Mouse (Mus musculus) adrenal gland, adult 8-10 months (tissue): ENCODE measurements around the gene Gm1673. TPM values are rescaled to one million over a fixed set of nuclear protein-coding genes. Genes with fewer than 3 reads are reported as not detected.
"Not testable (repeated sequence)": the region's sequence is repeated elsewhere in the genome, so short reads cannot be mapped to it uniquely, and the experiment has no call there.

Source experiments
- DNase-seq: peaks from one replicate; pipeline ENCODE4 v3.0.0; 2022
- total RNA-seq, 4 experiments: library from RNA; stranded (reverse); gene quantifications; 2 replicates each; pipeline ENCODE4 v1.2.4; 2022

Gm1673 gene
- 10 to 100 TPM; 20.2 to 71.9 (median 43.4) TPM for total RNA-seq

DNA sequence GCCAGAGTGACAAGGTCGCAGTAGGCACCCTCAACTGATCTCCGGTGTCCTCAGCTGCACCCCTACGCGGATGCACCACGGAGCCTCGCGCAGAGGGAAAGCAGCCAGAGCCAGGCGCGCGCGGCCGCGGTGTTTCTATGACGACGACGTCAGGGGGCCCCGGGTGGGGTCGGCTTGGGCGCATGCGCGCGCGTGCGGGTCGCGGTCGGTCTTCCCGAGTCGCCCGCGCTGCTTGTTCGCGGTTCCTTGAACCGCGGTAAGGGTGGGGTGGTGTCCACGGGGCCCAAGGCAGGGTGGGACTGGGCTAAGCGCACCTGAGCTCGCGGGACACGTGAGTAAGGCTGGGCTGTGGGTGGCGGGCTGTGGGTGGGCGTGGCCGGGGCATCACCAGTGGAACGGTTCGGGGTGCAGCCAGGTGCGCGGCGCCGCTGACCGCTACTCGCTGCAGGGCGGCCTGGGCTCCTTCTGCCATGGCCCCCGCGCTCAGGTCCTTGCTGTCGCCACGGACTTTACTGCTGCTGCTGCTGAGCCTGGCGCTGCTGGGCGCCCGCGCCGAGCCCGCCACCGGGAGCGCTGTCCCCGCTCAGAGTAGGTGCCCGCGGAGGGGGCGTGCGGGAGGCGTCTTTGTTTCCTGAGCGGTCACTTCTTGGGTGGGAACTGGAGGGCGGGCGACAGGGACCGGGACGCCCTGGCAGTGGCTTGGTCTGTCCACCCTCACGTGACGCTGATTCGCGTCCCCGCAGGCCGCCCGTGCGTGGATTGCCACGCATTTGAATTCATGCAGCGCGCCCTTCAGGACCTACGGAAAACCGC lies at the start of gene Gm1673:
Gene Gm1673 (plus strand): TSS at position 125 of the 813 bp plus-strand sequence.
- DNase-seq = peak; percentile 79

GRCm38 (mm10) chr5:33934081-33934480 lies 49.2 kb upstream of the Gm1673 start:
- no peak for DNase-seq

DNA sequence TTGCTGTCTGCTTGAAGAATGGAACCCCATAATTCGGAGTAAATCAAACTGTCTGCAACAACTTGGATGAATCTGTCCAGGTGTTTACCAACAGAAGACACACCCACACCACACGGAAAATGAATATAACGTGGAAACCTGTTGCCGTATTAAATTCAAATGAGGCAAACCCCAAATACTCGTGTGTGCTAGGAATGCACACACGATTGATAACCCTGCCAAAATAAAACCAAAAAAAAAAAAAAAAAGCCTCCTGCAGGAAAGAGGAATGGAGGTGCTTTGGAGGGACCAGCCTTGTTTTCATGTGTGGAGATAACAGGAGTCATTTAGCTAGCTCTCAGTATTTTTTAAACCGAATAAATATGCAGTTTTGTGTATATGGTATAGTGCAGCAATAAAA lies 48.4 kb upstream of the Gm1673 start:
- DNase-seq = no peak

DNA sequence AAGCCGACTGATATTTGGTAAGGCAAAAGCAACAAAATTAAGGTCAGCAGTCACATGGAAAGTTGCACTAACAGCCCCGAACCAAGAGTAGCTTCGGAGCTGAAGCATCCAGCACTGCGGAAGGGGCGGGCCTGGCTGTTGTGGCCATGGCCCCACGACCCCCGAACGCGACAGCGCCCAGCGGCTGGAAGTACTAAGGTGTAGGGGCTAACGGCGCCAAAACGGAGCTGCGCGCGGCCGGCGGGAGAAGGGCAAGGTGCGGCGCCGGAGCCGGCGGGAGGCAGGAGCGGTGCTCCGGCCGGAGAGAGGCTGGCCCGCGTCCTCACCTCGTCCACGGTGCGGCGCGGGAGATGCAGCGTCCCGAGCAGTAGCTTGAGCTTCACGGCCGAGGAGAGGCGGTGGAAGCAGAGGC lies 47.5 kb upstream of the Gm1673 start:
- no peak for DNase-seq

DNA sequence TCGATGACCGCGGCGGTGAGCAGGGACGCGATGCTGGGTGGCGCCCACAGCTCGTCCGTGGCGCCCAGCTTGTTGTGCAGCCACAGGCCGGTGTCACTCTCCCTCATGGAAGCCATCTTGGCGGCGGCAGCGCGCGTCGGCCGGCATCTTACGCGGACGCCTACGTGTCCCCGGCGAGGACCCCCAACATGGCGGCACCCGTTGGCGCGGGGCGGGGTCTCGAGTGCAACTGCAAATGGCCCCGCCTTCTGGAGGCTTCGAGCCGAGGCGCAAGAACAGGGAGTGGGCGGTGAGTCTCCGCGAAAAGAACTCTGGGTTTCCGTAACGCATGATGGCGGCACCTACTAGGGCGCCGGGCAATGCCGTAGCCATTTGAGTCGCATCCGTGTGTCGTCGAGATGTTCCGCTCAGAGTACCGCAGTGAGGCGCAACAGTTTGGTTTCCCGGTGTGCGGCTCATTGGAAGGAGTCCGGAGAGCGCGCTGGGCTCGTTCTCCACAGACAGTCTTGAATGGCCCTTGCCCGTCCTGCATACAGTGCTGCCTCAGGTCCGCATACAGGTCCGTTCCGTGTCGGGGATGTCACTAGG lies 47.0 kb upstream of the Gm1673 start, which contains the start of gene Nelfa:
Gene Nelfa (minus strand): TSS at position 294 of the 588 bp plus-strand sequence.
- DNase-seq = peak; percentile 98

GRCm38 (mm10) chr5:33937230-33937629 lies 46.0 kb upstream of the Gm1673 start:
- no peak for DNase-seq

DNA sequence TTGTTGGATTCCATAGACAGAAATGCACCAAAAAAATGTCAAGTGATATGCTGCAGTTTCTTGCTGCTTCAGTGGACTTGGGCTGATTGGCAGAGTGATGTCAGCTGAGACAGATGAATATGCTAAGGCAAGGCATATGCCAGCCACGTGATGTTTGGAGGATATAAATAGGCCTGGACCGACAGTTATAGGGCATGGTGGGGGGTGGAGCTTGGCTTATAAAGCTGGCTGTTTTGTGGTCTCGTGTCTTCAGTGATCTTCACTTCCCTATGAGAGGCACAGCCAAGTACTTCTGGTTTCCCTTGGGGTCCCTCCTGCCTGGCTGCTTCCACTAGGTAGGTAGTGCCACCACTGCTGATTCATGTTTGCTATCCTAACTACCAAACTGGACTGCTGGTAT lies 44.8 kb upstream of the Gm1673 start:
- no peak for DNase-seq

GRCm38 (mm10) chr5:33947035-33947434 lies 36.2 kb upstream of the Gm1673 start:
- DNase-seq = not testable (repeated sequence)

DNA sequence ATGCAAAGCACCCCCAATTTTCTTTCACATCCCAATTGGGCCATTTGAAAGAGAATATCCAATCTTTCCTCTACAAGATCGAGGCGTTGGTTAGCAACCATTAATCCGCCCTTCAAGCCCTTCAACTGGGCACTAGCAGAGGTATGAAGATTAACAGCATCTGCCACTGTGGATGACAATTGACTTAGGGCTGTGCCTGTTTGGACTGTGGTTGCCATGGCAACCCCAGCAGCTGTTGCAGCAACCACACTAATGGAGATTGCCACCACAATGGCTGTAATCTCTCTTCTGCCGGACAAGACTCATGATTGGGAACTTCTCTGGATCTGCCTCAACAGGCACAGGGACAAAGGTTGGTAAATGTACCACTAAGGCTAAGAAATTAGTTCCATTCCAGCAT lies 34.9 kb upstream of the Gm1673 start:
- DNase-seq = no peak

GRCm38 (mm10) chr5:33953471-33954185 lies 29.6 kb upstream of the Gm1673 start:
- no peak for DNase-seq

- peak; percentile 54 for DNase-seq
Measured at GRCm38 (mm10) chr5:33954354-33954753, 28.9 kb upstream of the Gm1673 start.

- peak; percentile 70 for DNase-seq
Measured at GRCm38 (mm10) chr5:33955868-33956267, 27.4 kb upstream of the Gm1673 start.

DNA sequence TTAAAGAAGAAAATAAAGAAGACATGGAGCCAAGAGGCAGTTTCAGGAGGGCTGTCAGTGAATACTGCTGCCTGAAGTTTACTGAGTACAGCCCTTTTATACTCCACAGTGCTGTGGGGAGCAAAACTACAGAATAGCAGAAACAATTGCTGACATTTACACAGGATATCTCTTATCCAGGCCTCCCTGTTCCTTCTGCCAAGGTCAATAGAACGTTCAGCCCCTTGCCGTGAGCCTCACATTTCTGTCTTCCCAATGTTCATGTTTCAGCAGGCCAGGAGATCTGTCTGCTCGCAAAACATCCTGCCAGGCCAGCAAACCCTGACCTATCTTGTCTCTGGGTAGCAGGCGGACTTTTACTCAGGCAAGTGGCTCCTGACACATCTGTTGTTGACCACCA lies 23.9 kb upstream of the Gm1673 start:
- DNase-seq = no peak

DNA sequence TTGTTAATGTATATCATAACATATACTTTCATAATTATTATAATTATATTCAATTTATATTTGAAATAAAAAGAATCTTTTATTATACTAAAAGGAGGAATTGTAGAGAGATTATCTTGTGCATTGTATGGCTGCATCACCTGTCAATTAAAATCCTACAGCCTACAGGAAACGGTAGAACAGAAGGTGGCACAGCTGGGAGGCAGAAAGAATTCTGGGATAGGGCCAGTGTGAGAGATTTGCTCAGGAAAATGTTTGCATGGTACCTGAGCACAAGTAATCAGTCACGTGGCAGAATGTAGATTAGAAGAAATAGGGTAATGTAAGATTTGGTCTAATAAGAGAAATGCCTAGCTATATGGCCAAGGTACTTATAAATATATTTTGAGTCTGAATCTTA lies 8.5 kb upstream of the Gm1673 start:
- no peak for DNase-seq

- DNase-seq = no peak
Measured at GRCm38 (mm10) chr5:33976267-33976666, 7.0 kb upstream of the Gm1673 start.

DNA sequence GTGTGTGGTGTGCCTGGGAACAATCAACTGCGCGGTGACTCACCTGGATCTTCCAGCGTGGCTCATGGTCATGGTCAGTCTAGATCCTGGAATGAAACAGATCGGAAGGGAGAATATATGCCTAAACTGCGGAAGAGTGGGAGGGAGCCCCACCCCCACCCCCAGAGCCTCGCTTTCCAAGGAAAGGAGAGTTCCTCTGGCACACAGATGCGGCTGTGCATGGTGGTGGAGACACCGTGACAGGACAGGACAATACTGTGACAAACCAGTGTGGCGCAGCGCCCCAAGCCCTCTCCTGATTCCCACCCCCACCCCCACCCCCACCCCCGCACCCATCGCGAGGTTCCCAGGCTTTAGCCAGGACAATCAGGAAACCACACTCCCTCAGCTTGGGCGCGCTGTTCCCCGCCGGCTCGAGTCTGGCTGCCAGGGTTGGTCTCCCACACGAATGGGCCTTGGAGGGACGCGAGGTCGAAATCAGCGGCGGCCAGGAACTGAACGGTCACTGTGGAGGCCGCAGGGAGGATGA lies 438 bp upstream of the Gm1673 start:
- DNase-seq = no peak

DNA sequence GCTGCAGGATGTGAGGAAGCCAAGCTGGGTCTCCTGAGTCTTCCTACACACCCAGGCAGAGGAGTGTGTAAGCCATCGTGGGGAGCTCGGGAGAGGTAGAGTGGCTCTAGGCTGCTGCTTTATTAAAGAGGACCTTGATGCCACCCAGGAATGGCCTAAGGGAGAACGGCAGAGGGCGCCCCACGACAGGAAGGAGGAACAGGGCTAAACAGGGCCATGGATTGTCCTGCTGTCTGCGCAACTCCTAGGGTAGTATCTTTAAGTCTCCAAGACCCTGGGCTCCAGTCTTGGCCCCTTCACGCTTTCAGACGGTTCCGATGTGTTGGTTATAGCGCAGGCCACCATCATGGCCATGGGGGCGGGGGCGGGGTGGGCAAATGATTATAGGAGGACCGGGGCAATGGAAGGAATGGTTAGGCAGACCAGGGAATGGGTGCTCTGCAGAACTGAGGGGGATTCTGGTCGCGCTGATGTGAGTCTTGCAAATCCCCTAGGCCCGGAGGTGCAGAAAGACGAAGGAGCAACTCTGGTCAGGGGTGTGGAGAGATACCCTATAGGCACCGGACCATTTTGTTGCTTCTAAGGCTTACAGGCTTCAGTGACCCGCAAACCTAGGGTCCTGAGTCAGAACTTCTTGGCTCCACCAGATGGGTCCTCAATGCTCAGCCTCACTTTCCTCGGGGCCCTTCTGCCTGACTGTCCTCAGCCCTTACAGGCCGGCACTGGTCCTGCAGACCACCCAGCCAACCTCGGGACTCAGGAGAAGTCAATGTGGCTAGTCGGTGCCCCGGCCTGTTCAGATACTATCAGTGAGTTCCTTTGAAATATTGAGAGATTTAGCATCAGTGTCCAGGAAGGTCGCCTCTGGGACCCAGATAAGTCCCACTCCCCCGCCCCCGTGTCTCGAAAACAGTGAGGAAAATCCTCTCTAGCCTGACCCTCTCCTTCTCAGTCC lies 11.7 kb downstream of the Gm1673 start:
- DNase-seq = no peak

GRCm38 (mm10) chr5:33995843-33996693 lies 12.8 kb downstream of the Gm1673 start, which contains the start of gene Nat8l:
Nat8l (plus strand) TSS chr5:33995984.
- DNase-seq = no peak

- no peak for DNase-seq
Measured at GRCm38 (mm10) chr5:33996694-33997045, 13.4 kb downstream of the Gm1673 start.

DNA sequence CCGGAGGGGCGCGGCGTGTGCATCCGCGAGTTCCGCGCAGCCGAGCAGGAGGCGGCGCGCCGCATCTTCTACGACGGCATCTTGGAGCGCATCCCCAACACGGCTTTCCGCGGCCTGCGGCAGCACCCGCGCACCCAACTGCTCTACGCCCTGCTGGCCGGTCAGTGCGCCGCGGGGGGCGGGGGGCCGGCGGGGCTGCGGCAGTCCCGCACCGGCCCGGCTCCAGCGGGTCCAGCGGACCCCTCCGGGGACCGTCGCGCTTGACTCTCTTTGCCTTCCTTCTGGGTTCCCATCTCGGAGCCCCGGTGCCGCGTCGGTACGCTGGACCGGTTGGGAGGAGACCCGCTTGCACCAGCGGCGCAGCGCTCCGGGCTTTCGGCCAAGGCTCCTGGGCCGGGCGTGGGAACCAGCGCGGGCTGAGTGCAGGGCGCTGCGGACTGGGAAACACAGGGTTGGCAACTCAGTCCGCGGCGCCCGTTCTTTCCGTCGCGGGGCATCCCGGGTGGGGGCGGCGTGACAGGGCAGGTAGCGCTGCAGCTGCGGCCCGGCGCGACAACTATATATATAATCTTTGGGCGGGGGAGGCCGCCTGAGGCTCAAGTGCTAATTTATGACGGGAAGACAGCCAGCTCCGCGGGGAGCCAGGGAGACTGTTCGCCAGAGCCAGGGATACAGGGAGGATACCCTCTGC lies 14.0 kb downstream of the Gm1673 start:
- no peak for DNase-seq
